ENCODE assay signal across 8 mouse cellular contexts in the genomic region with DNA sequence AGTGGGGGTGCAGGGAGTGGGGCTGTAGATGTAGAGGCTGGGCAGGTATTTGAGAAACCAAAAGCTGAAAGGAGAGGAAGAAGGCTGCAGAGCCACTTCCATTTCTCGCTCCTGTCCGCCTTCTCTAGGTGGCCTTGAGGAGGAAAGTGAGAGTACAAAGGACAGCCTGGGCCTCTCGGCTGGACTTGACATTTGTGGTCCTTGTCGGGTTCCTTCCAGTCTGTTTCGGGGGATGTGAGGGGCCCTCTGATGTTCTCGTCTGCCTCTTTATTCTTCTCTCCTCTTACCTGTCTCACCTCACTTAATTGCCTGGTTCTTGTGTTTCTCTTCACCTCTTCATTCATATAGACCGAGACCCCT. TPM values are rescaled to one million over a fixed set of nuclear protein-coding genes. Genes with fewer than 3 reads are reported as not detected.
DNase-seq lines count a peak whose midpoint lies in the region; ATAC-seq lines count a peak whose summit lies in the region.

No protein-coding gene starts in this region.

- WGBS in kidney, embryonic 14.5 days: 11% methylated on average over 7 of the region's 7 CpGs
- WGBS in hindbrain, embryonic 15.5 days: 4% methylated on average over 7 of the region's 7 CpGs
- WGBS in midbrain, embryonic 15.5 days: 5% methylated on average over 7 of the region's 7 CpGs

- H3K9ac ChIP-seq in kidney, embryonic 14.5 days (ENCODE audit: low read depth, low read length): peak overlapping the region; percentile 100; the same call in 1 of the 2 replicates
- H3K9ac ChIP-seq in hindbrain, embryonic 15.5 days: peak overlapping the region; percentile 56
- peak overlapping the region; percentile 99 for H3K9ac ChIP-seq in midbrain, embryonic 15.5 days

- DNase-seq in kidney, postnatal 10 days: no peak
- DNase-seq in retina, embryonic 14.5 days (ENCODE audit: low spot score): no peak
- DNase-seq in layer of hippocampus, adult 9-11 months: no peak
- DNase-seq in cerebellum, adult 18-20 months: no peak

- ATAC-seq in kidney, embryonic 14.5 days (ENCODE audit: low FRiP score, low TSS enrichment): 0 out of 2 replicates have a peak, but pooled peaks have one; percentile 0
- no peak; the same call in 1 of the 2 replicates for ATAC-seq in hindbrain, embryonic 15.5 days (ENCODE audit: low FRiP score, low read depth)
- ATAC-seq in midbrain, embryonic 15.5 days (replicated peaks): no peak

- H3K27ac ChIP-seq in kidney, embryonic 14.5 days (ENCODE audit: low read depth, low read length): peak overlapping the region; percentile 98
- peak overlapping the region; percentile 63 for H3K27ac ChIP-seq in brown adipose tissue, adult 24 weeks (replicated peaks; ENCODE audit: low read depth, low read length)
- peak overlapping the region; percentile 100 for H3K27ac ChIP-seq in hindbrain, embryonic 15.5 days (replicated peaks)
- H3K27ac ChIP-seq in midbrain, embryonic 15.5 days: peak overlapping the region; percentile 100

- no peaks in the 10 kb centered on the region for H3K9me3 ChIP-seq in kidney, embryonic 14.5 days (ENCODE audit: control insufficient read depth, low read length)
- no peaks in the 10 kb centered on the region for H3K9me3 ChIP-seq in hindbrain, embryonic 15.5 days
- H3K9me3 ChIP-seq in midbrain, embryonic 15.5 days: no peaks in the 10 kb centered on the region

- no peaks in the 10 kb centered on the region for H3K27me3 ChIP-seq in kidney, embryonic 14.5 days (ENCODE audit: control insufficient read depth, insufficient read depth, low read length)
- no peaks in the 10 kb centered on the region for H3K27me3 ChIP-seq in hindbrain, embryonic 15.5 days
- no peaks in the 10 kb centered on the region for H3K27me3 ChIP-seq in midbrain, embryonic 15.5 days (replicated peaks)

- H3K4me3 ChIP-seq in kidney, embryonic 14.5 days (ENCODE audit: low read length): peak overlapping the region; percentile 78
- peak overlapping the region; percentile 57 for H3K4me3 ChIP-seq in brown adipose tissue, adult 24 weeks (ENCODE audit: insufficient read depth, low read depth, low read length)
- peak overlapping the region; percentile 94 for H3K4me3 ChIP-seq in hindbrain, embryonic 15.5 days
- peak overlapping the region; percentile 86 for H3K4me3 ChIP-seq in midbrain, embryonic 15.5 days

- peaks cover 17% of the 10 kb centered on the region for H3K36me3 ChIP-seq in kidney, embryonic 14.5 days (ENCODE audit: control insufficient read depth, insufficient read depth, low read length)
- H3K36me3 ChIP-seq in hindbrain, embryonic 15.5 days: peaks cover 13% of the 10 kb centered on the region
- peaks cover 14% of the 10 kb centered on the region; the same call in 1 of the 2 replicates for H3K36me3 ChIP-seq in midbrain, embryonic 15.5 days (replicated peaks)

- peaks cover 44% of the 10 kb centered on the region for H3K4me1 ChIP-seq in kidney, embryonic 14.5 days (ENCODE audit: control insufficient read depth, insufficient read depth, low read length)
- peaks cover 14% of the 10 kb centered on the region for H3K4me1 ChIP-seq in brown adipose tissue, adult 24 weeks (ENCODE audit: control insufficient read depth, insufficient read depth, insufficient read length, low read length)
- peaks cover 64% of the 10 kb centered on the region for H3K4me1 ChIP-seq in hindbrain, embryonic 15.5 days (replicated peaks)
- peaks cover 51% of the 10 kb centered on the region for H3K4me1 ChIP-seq in midbrain, embryonic 15.5 days

- peak overlapping the region; percentile 98 for H3K4me2 ChIP-seq in kidney, embryonic 14.5 days (replicated peaks; ENCODE audit: low read depth, low read length)
- H3K4me2 ChIP-seq in hindbrain, embryonic 15.5 days: peak overlapping the region; percentile 98
- H3K4me2 ChIP-seq in midbrain, embryonic 15.5 days: peak overlapping the region; percentile 95

RNA-seq across cellular contexts. Expression of gene Ptms, which starts 1.6 kb away (rescaled TPM):
- polyA plus RNA-seq in kidney, embryonic 14.5 days (2014; fragmentation: Nextera tagmentation; extraction: Ambion mirVana): 219 and 295 TPM in 2 replicates
- polyA plus RNA-seq in brown adipose tissue, adult 24 weeks (2012; ENCODE audit: insufficient read depth, insufficient read length, missing spikeins): 949 and 1,236 TPM in 2 replicates
- 766 and 864 TPM in 2 replicates for polyA plus RNA-seq in hindbrain, embryonic 15.5 days (2015; fragmentation: Nextera tagmentation; extraction: Ambion mirVana)
- 880 and 884 TPM in 2 replicates for polyA plus RNA-seq in midbrain, embryonic 15.5 days (2015; fragmentation: Nextera tagmentation; extraction: Ambion mirVana)

RNA-seq across cellular contexts. Expression of gene Lag3, which starts 6.8 kb away (rescaled TPM):
- polyA plus RNA-seq in kidney, embryonic 14.5 days (2014; fragmentation: Nextera tagmentation; extraction: Ambion mirVana): 1.6 and 1.7 TPM in 2 replicates
- polyA plus RNA-seq in brown adipose tissue, adult 24 weeks (2012; ENCODE audit: insufficient read depth, insufficient read length, missing spikeins): 12.2 and 15.1 TPM in 2 replicates
- polyA plus RNA-seq in hindbrain, embryonic 15.5 days (2015; fragmentation: Nextera tagmentation; extraction: Ambion mirVana): 3.1 and 3.5 TPM in 2 replicates
- 2.8 and 3.2 TPM in 2 replicates for polyA plus RNA-seq in midbrain, embryonic 15.5 days (2015; fragmentation: Nextera tagmentation; extraction: Ambion mirVana)

RNA-seq across cellular contexts. Expression of gene Mlf2, which starts 12.9 kb away (rescaled TPM):
- 396 and 402 TPM in 2 replicates for polyA plus RNA-seq in kidney, embryonic 14.5 days (2014; fragmentation: Nextera tagmentation; extraction: Ambion mirVana)
- polyA plus RNA-seq in brown adipose tissue, adult 24 weeks (2012; ENCODE audit: insufficient read depth, insufficient read length, missing spikeins): 238 and 301 TPM in 2 replicates
- polyA plus RNA-seq in hindbrain, embryonic 15.5 days (2015; fragmentation: Nextera tagmentation; extraction: Ambion mirVana): 565 and 615 TPM in 2 replicates
- 559 and 568 TPM in 2 replicates for polyA plus RNA-seq in midbrain, embryonic 15.5 days (2015; fragmentation: Nextera tagmentation; extraction: Ambion mirVana)

RNA-seq across cellular contexts. Expression of gene Cd4, which starts 30.3 kb away (rescaled TPM):
- polyA plus RNA-seq in kidney, embryonic 14.5 days (2014; fragmentation: Nextera tagmentation; extraction: Ambion mirVana): 0.16 TPM in 1 of 2 replicates, not detected in the other
- polyA plus RNA-seq in brown adipose tissue, adult 24 weeks (2012; ENCODE audit: insufficient read depth, insufficient read length, missing spikeins): not detected in 2 replicates
- 0.14 and 0.32 TPM in 2 replicates for polyA plus RNA-seq in hindbrain, embryonic 15.5 days (2015; fragmentation: Nextera tagmentation; extraction: Ambion mirVana)
- 0.21 and 0.33 TPM in 2 replicates for polyA plus RNA-seq in midbrain, embryonic 15.5 days (2015; fragmentation: Nextera tagmentation; extraction: Ambion mirVana)

RNA-seq across cellular contexts. Expression of gene Cops7a, which starts 47.0 kb away (rescaled TPM):
- 144 and 162 TPM in 2 replicates for polyA plus RNA-seq in kidney, embryonic 14.5 days (2014; fragmentation: Nextera tagmentation; extraction: Ambion mirVana)
- 74.8 and 85.4 TPM in 2 replicates for polyA plus RNA-seq in brown adipose tissue, adult 24 weeks (2012; ENCODE audit: insufficient read depth, insufficient read length, missing spikeins)
- 92.5 and 102 TPM in 2 replicates for polyA plus RNA-seq in hindbrain, embryonic 15.5 days (2015; fragmentation: Nextera tagmentation; extraction: Ambion mirVana)
- 94.5 and 95.5 TPM in 2 replicates for polyA plus RNA-seq in midbrain, embryonic 15.5 days (2015; fragmentation: Nextera tagmentation; extraction: Ambion mirVana)
